Mouse (Mus musculus) hindbrain, embryonic 16.5 days (tissue): ENCODE results near the gene Chst11. TPM values are rescaled to one million over a fixed set of nuclear protein-coding genes. Genes with fewer than 3 reads are reported as not detected.

Experiments used
- ATAC-seq: fragments of 200-750 bp; cut with Nextera tagmentation; 2 replicates; pipeline ENCODE4 v1.8.0; 2017; ENCODE audit warnings: moderate TSS enrichment, moderate library complexity
- H3K27ac ChIP-seq: fragments of 300-500 bp; sonication (generic); 2 replicates; pipeline ENCODE4 v1.5.1; 2014; ENCODE audit warnings: low read depth, mild to moderate bottlenecking, control low read depth, low read length, moderate library complexity
- H3K27me3 ChIP-seq: fragments of 300-500 bp; sonication (generic); replicated peaks from 2 replicates; pipeline ENCODE4 v1.6.1; 2014; ENCODE audit warnings: low read length; ENCODE audit not compliant: control insufficient read depth, insufficient read depth
- H3K36me3 ChIP-seq: fragments of 300-500 bp; sonication (generic); 2 replicates; pipeline ENCODE4 v1.6.1; 2014; ENCODE audit warnings: mild to moderate bottlenecking, low read length, moderate library complexity, mixed read lengths; ENCODE audit not compliant: control insufficient read depth, insufficient read depth
- H3K4me1 ChIP-seq: fragments of 300-500 bp; sonication (generic); 2 replicates; pipeline ENCODE4 v1.6.1; 2014; ENCODE audit warnings: low read depth, low read length; ENCODE audit not compliant: control insufficient read depth, insufficient read depth
- H3K4me2 ChIP-seq: fragments of 300-500 bp; sonication (generic); 2 replicates; pipeline ENCODE4 v1.6.1; 2014; ENCODE audit warnings: mild to moderate bottlenecking, low read length, control low read depth, moderate library complexity
- H3K4me3 ChIP-seq: fragments of 300-500 bp; sonication (generic); 2 replicates; pipeline ENCODE4 v1.5.1; 2014; ENCODE audit warnings: mild to moderate bottlenecking, low read length, control low read depth, moderate library complexity
- H3K9ac ChIP-seq: fragments of 300-500 bp; sonication (generic); 2 replicates; pipeline ENCODE4 v1.6.1; 2014; ENCODE audit warnings: low read depth, mild to moderate bottlenecking, control low read depth, low read length, moderate library complexity
- H3K9me3 ChIP-seq: fragments of 300-500 bp; sonication (generic); 2 replicates; pipeline ENCODE4 v1.6.1; 2014; ENCODE audit warnings: mild to moderate bottlenecking, low read length, moderate library complexity; ENCODE audit not compliant: control insufficient read depth
- WGBS: fragments of 180-500 bp; shearing (Covaris S2); extraction: QIAGEN DNeasy Blood & Tissue Kit; methylation state at CpG from one replicate; pipeline ENCODE4 v1.1.7; 2014; 5-methylcytosine and 5-hydroxymethylcytosine counted together
- polyA plus RNA-seq: library from polyadenylated mRNA; unstranded; fragments of >200 nt; fragmentation: Nextera tagmentation; extraction: Ambion mirVana; gene quantifications from 2 replicates; pipeline ENCODE4 v1.2.1, GENCODE M21; 2015

Gene Chst11
- polyA plus RNA-seq, 1 experiment from 2014 or later = 3.6 TPM

- Histone ChIP-seq H3K27me3 (no peaks in the 10 kb centered on the region), H3K4me3 (no peak overlapping the region), H3K27ac (no peak overlapping the region), H3K9ac (no peak overlapping the region), H3K4me2 (no peak overlapping the region), H3K4me1 (peaks cover 23% of the 10 kb centered on the region), H3K9me3 (no peaks in the 10 kb centered on the region), H3K36me3 (no peaks in the 10 kb centered on the region)
- 79% methylated on average over 9 of the region's 9 CpGs for WGBS
- ATAC-seq = no peak
Observed at GRCm38 (mm10) chr10:83166272-83166671, 181.0 kb downstream of the Chst11 start.

GRCm38 (mm10) chr10:83167492-83167891 lies 182.2 kb downstream of the Chst11 start:
- WGBS = 63% methylated on average over 6 of the region's 6 CpGs
- ATAC-seq = no peak
- H3K4me2 ChIP-seq = no peak overlapping the region
- H3K9me3 ChIP-seq = no peaks in the 10 kb centered on the region
- H3K36me3 ChIP-seq = no peaks in the 10 kb centered on the region
- H3K9ac ChIP-seq = no peak overlapping the region
- H3K27me3 ChIP-seq = no peaks in the 10 kb centered on the region
- peaks cover 14% of the 10 kb centered on the region for H3K4me1 ChIP-seq
- no peak overlapping the region for H3K27ac ChIP-seq
- no peak overlapping the region for H3K4me3 ChIP-seq

GRCm38 (mm10) chr10:83168303-83169056 lies 183.2 kb downstream of the Chst11 start:
- ATAC-seq = no peak
- Histone ChIP-seq H3K9me3 (no peaks in the 10 kb centered on the region), H3K36me3 (no peaks in the 10 kb centered on the region), H3K4me1 (peaks cover 4% of the 10 kb centered on the region; the same call in 1 of the 2 replicates), H3K27me3 (no peaks in the 10 kb centered on the region), H3K4me3 (no peak overlapping the region), H3K4me2 (no peak overlapping the region), H3K9ac (no peak overlapping the region), H3K27ac (no peak overlapping the region)
- 78% methylated on average over 11 of the region's 11 CpGs for WGBS

GRCm38 (mm10) chr10:83169554-83169953 lies 184.3 kb downstream of the Chst11 start:
- H3K9me3 ChIP-seq = no peaks in the 10 kb centered on the region
- H3K36me3 ChIP-seq = no peaks in the 10 kb centered on the region
- ATAC-seq = no peak
- H3K9ac ChIP-seq = no peak overlapping the region
- peaks cover 4% of the 10 kb centered on the region; the same call in 1 of the 2 replicates for H3K4me1 ChIP-seq
- no peaks in the 10 kb centered on the region for H3K27me3 ChIP-seq
- 87% methylated on average over 6 of the region's 6 CpGs for WGBS
- H3K4me3 ChIP-seq = no peak overlapping the region
- H3K27ac ChIP-seq = no peak overlapping the region
- H3K4me2 ChIP-seq = no peak overlapping the region

GRCm38 (mm10) chr10:83178151-83178550 lies 192.9 kb downstream of the Chst11 start:
- Histone ChIP-seq H3K4me3 (no peak overlapping the region), H3K9ac (no peak overlapping the region), H3K36me3 (no peaks in the 10 kb centered on the region), H3K9me3 (no peaks in the 10 kb centered on the region), H3K27ac (no peak overlapping the region), H3K4me2 (no peak overlapping the region), H3K27me3 (no peaks in the 10 kb centered on the region), H3K4me1 (peaks cover 7% of the 10 kb centered on the region; the same call in 1 of the 2 replicates)
- no peak for ATAC-seq
- 75% methylated on average over 5 of the region's 5 CpGs for WGBS

GRCm38 (mm10) chr10:83178661-83179060 lies 193.4 kb downstream of the Chst11 start:
- no peaks in the 10 kb centered on the region for H3K27me3 ChIP-seq
- H3K36me3 ChIP-seq = no peaks in the 10 kb centered on the region
- peaks cover 10% of the 10 kb centered on the region for H3K4me1 ChIP-seq
- no peak for ATAC-seq
- H3K4me2 ChIP-seq = no peak overlapping the region
- no peak overlapping the region for H3K4me3 ChIP-seq
- H3K9ac ChIP-seq = no peak overlapping the region
- no peaks in the 10 kb centered on the region for H3K9me3 ChIP-seq
- no peak overlapping the region for H3K27ac ChIP-seq
- WGBS = 75% methylated on average over 1 of the region's 1 CpGs

- H3K27ac ChIP-seq = peak overlapping the region; percentile 29; the same call in 1 of the 2 replicates
- 65% methylated on average over 15 of the region's 15 CpGs for WGBS
- ATAC-seq = 0 out of 2 replicates have a peak, but pooled peaks have one; percentile 19
- no peak overlapping the region for H3K4me2 ChIP-seq
- H3K4me1 ChIP-seq = peaks cover 27% of the 10 kb centered on the region
- H3K9me3 ChIP-seq = no peaks in the 10 kb centered on the region
- no peaks in the 10 kb centered on the region for H3K27me3 ChIP-seq
- no peaks in the 10 kb centered on the region for H3K36me3 ChIP-seq
- no peak overlapping the region for H3K4me3 ChIP-seq
- no peak overlapping the region for H3K9ac ChIP-seq
Observed at GRCm38 (mm10) chr10:83181831-83182572, 196.7 kb downstream of the Chst11 start.

- H3K4me2 ChIP-seq = no peak overlapping the region
- no peaks in the 10 kb centered on the region for H3K9me3 ChIP-seq
- no peaks in the 10 kb centered on the region for H3K36me3 ChIP-seq
- ATAC-seq = peak; percentile 40; the same call in 1 of the 2 replicates
- H3K27me3 ChIP-seq = no peaks in the 10 kb centered on the region
- no peak overlapping the region for H3K4me3 ChIP-seq
- H3K27ac ChIP-seq = no peak overlapping the region; the same call in 1 of the 2 replicates
- no peak overlapping the region for H3K9ac ChIP-seq
- peaks cover 28% of the 10 kb centered on the region for H3K4me1 ChIP-seq
- 25% methylated on average over 8 of the region's 8 CpGs for WGBS
Observed at GRCm38 (mm10) chr10:83182573-83182960, 197.3 kb downstream of the Chst11 start.
